Comparison of ENCODE assay signal across 8 mouse cellular contexts in the genomic region with DNA sequence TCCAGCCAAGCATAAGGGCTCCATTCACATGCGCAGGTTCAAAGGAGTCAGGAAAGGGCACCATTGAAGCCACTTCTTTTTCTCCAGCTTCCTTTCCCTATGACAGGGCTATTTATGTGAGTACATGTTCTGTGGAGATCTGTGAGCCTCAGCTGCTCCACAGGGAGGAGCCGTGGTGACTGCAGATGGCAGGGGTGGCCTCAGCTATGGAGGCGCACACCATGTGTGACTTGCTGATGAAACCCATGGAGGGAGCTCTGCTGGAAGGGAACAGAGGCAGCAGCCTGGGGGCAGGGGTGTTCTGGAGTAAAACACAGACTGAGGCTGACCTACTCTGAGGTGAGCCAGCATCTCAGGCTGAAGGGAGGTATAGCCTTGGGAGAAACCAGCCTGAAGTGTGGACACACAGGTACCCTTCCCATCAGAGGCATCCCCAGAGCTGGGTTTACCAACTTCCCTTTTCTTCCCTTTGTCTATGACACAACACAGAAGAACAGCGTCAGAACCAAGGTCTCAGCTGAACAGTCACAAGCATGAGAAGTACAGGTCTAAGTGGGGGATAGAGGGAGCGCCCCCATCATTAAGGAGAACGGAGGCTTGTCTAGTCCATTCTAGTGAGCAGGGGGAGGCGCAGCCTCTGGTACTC. TPM values are rescaled to one million over a fixed set of nuclear protein-coding genes. Genes with fewer than 3 reads are reported as not detected.
DNase-seq lines count a peak whose midpoint lies in the region; ATAC-seq and TF ChIP-seq lines count a peak whose summit lies in the region.

No protein-coding gene starts in this region.

- intact Hi-C loops in gastrocnemius, adult 2 months (cut with DNase I), result loop anchor here (2.0 kb wide), 1 partner anchor 35 kb away; no protein-coding TSS in a partner anchor

- DNase-seq in gastrocnemius, adult 2 months, result no peak
- DNase-seq in gastrocnemius, postnatal 25 days, result no peak
- peak; percentile 17 to 23 for DNase-seq in B cell, adult 2 months
- no peak for DNase-seq in liver, embryonic 14.5 days (ENCODE audit: low read depth in 3 of 3, low spot score in 3 of 3)
- DNase-seq in kidney, postnatal 4 days, result no peak
- DNase-seq in embryo, embryonic 9.5 days (ENCODE audit: extremely low spot score), result no peak

- no peaks in the 10 kb centered on the region for H3K27me3 ChIP-seq in liver, embryonic 14.5 days (ENCODE audit: control insufficient read depth, insufficient read depth, low read length)
- no peaks in the 10 kb centered on the region for H3K27me3 ChIP-seq in small intestine, adult 2 months (ENCODE audit: control insufficient read depth, insufficient read depth, low read length)

- no peak for TF ChIP-seq POLR2A in small intestine, adult 2 months (IDR thresholded peaks at IDR 0.05; ENCODE audit: low read depth, low read length)

- no peak overlapping the region for H3K4me2 ChIP-seq in liver, embryonic 14.5 days (ENCODE audit: low read depth)

- no peak for TF ChIP-seq EP300 in liver, embryonic 14.5 days (IDR thresholded peaks at IDR 0.05; ENCODE audit: low read depth)

- H3K27ac ChIP-seq in gastrocnemius, adult 2 months, result peak overlapping the region; percentile 81
- no peak overlapping the region for H3K27ac ChIP-seq in liver, embryonic 14.5 days
- peak overlapping the region; percentile 77 for H3K27ac ChIP-seq in small intestine, adult 2 months (ENCODE audit: insufficient read depth, low read depth, low read length)

- H3K36me3 ChIP-seq in liver, embryonic 14.5 days (replicated peaks; ENCODE audit: control insufficient read depth, insufficient read depth, low read depth), result no peaks in the 10 kb centered on the region
- peaks cover 11% of the 10 kb centered on the region for H3K36me3 ChIP-seq in small intestine, adult 2 months (ENCODE audit: control insufficient read depth, insufficient read depth, low read length)

- TF ChIP-seq CTCF in gastrocnemius, adult 2 months (IDR thresholded peaks at IDR 0.05), result no peak
- TF ChIP-seq CTCF in liver, embryonic 14.5 days (IDR thresholded peaks at IDR 0.05; ENCODE audit: low read depth), result peak; percentile 15; the same call in 1 of the 2 replicates
- TF ChIP-seq CTCF in small intestine, adult 2 months (IDR thresholded peaks at IDR 0.05; ENCODE audit: extremely low read depth, insufficient read length, insufficient replicate concordance, low read depth, low read length), result no peak

- no peak overlapping the region for H3K4me3 ChIP-seq in gastrocnemius, adult 2 months
- no peak overlapping the region for H3K4me3 ChIP-seq in liver, embryonic 14.5 days (ENCODE audit: insufficient read depth in 1 of 2, low read depth in 2 of 2, low read length in 2 of 2)
- H3K4me3 ChIP-seq in small intestine, adult 2 months (ENCODE audit: low read depth, low read length), result no peak overlapping the region

- 53% methylated on average over 7 of the region's 7 CpGs for WGBS in liver, embryonic 14.5 days (ENCODE audit: insufficient replicate concordance)
- WGBS in small intestine, adult 2 months, result 84% methylated on average over 7 of the region's 7 CpGs

- H3K4me1 ChIP-seq in liver, embryonic 14.5 days (replicated peaks; ENCODE audit: control insufficient read depth in 2 of 2, insufficient read depth in 2 of 2, low read length in 1 of 2), result peaks cover 0 to 23% of the 10 kb centered on the region in 2 experiments; a peak in 2 of 4 replicates
- H3K4me1 ChIP-seq in small intestine, adult 2 months (ENCODE audit: control insufficient read depth, insufficient read depth, insufficient read length, low read length), result peaks cover 61% of the 10 kb centered on the region

- peak; percentile 64 for ATAC-seq in granulocyte monocyte progenitor cell, adult 5-6 weeks (replicated peaks; ENCODE audit: poor library complexity, severe bottlenecking)
- peak; percentile 30 for ATAC-seq in liver, embryonic 14.5 days (ENCODE audit: insufficient read depth)

- no peak overlapping the region for H3K9ac ChIP-seq in liver, embryonic 14.5 days (replicated peaks)

- no peaks in the 10 kb centered on the region for H3K9me3 ChIP-seq in liver, embryonic 14.5 days (ENCODE audit: control insufficient read depth, low read length)

RNA-seq across cellular contexts. Expression of a gene that starts 36.5 kb away (rescaled TPM):
- total RNA-seq in gastrocnemius, adult 2 months (2021), result 10 to 100 TPM in 1 of 2 experiments, 1 to 10 TPM in 1; 7.8 to 11.8 TPM
- 10 to 100 TPM; 11.9 to 17.1 TPM for total RNA-seq in gastrocnemius, postnatal 25 days (2021)
- 55.8 and 64.9 TPM in 2 replicates for total RNA-seq in granulocyte monocyte progenitor cell, adult 5-6 weeks (2014; fragmentation: Nextera tagmentation)
- total RNA-seq in granulocyte monocyte progenitor cell, adult 5-6 weeks (2017), result 80.5 and 102 TPM in 2 replicates
- 26.2 and 32.4 TPM in 2 replicates for polyA plus RNA-seq in liver, embryonic 14.5 days (2012; rRNA removed)
- 35.6 and 41.2 TPM in 2 replicates for polyA plus RNA-seq in liver, embryonic 14.5 days (2014; fragmentation: Nextera tagmentation; extraction: Ambion mirVana)
- polyA plus RNA-seq in small intestine, adult 2 months (2012; rRNA removed), result 68.3 and 144 TPM in 2 replicates

RNA-seq across cellular contexts. Expression of a gene that starts 39.6 kb away (rescaled TPM):
- total RNA-seq in gastrocnemius, adult 2 months (2021), result 1 to 10 TPM in 1 of 2 experiments, under 1 TPM in 1; 0.89 to 1.3 TPM
- 1 to 10 TPM in 1 of 2 experiments, under 1 TPM in 1; 0.43 to 1.2 TPM for total RNA-seq in gastrocnemius, postnatal 25 days (2021)
- total RNA-seq in granulocyte monocyte progenitor cell, adult 5-6 weeks (2014; fragmentation: Nextera tagmentation), result 288 and 331 TPM in 2 replicates
- total RNA-seq in granulocyte monocyte progenitor cell, adult 5-6 weeks (2017), result 99.4 and 109 TPM in 2 replicates
- polyA plus RNA-seq in liver, embryonic 14.5 days (2012; rRNA removed), result 8.8 and 10.9 TPM in 2 replicates
- 11.2 and 12.5 TPM in 2 replicates for polyA plus RNA-seq in liver, embryonic 14.5 days (2014; fragmentation: Nextera tagmentation; extraction: Ambion mirVana)
- 31.5 and 52.3 TPM in 2 replicates for polyA plus RNA-seq in small intestine, adult 2 months (2012; rRNA removed)

Comparison
In these comparisons a context has a peak if more than half of its experiments do, and no peak if none do; other contexts are left out.
1. DNase-seq: peak in B cell, adult 2 months (2 of 2); none in gastrocnemius, adult 2 months (single experiment), gastrocnemius, postnatal 25 days (single experiment), liver, embryonic 14.5 days (0 of 3), kidney, postnatal 4 days (0 of 2) and embryo, embryonic 9.5 days (single experiment).
2. RNA of a gene that starts 39.6 kb away (total RNA-seq): 99.4 to 331 TPM in granulocyte monocyte progenitor cell, adult 5-6 weeks; 0.89 to 1.3 TPM in gastrocnemius, adult 2 months and 0.43 to 1.2 TPM in gastrocnemius, postnatal 25 days; every median in the first group is over 10 times any median in the second.